Mouse (Mus musculus) ES-E14 (cell line): ENCODE results near the gene Tbccd1.

Experiments
- CHD2 ChIP-seq: IDR thresholded peaks from 2 replicates; pipeline ENCODE4 v1.6.1; 2014; ENCODE audit warnings: mild to moderate bottlenecking, low read depth, low read length, inconsistent platforms
- HCFC1 ChIP-seq: IDR thresholded peaks from 2 replicates; pipeline ENCODE4 v1.6.1; 2012; ENCODE audit warnings: low read length, inconsistent platforms, borderline replicate concordance; ENCODE audit not compliant: insufficient read depth
- MAFK ChIP-seq: IDR thresholded peaks from 2 replicates; pipeline ENCODE4 v1.6.1; 2014; ENCODE audit warnings: mild to moderate bottlenecking, low read depth, low read length, inconsistent platforms; ENCODE audit not compliant: insufficient read depth
- ZC3H11A ChIP-seq: IDR thresholded peaks from 2 replicates; pipeline ENCODE4 v1.6.1; 2012; ENCODE audit warnings: low read depth, mild to moderate bottlenecking, inconsistent platforms, low read length, borderline replicate concordance
- ZNF384 ChIP-seq: IDR thresholded peaks from 2 replicates; pipeline ENCODE4 v1.6.1; 2012; ENCODE audit warnings: low read depth, low read length, inconsistent platforms

GRCm38 (mm10) chr16:22847686-22848085 is 9.8 kb downstream of the Tbccd1 start:
- no peak for TF ChIP-seq ZC3H11A
- no peak for TF ChIP-seq ZNF384
- no peak for TF ChIP-seq MAFK
- no peak for TF ChIP-seq HCFC1
- TF ChIP-seq CHD2 = no peak
